Mouse (Mus musculus): Measurements from ENCODE around the gene Apoa4. TPM values are rescaled to one million over a fixed set of nuclear protein-coding genes. Genes with fewer than 3 reads are reported as not detected.
A peak's percentile ranks its signal among the peaks of the same experiment; 100 is the strongest.

Apoa4 gene
- not detected for total RNA-seq (2021)
- long read RNA-seq, experiment 1, result 0 reads
- long read RNA-seq, experiment 2, partial matches to known transcripts, result 0 of 2 reads
- long read RNA-seq, experiment 2, other reads (novel, unspliced or antisense), result 0 of 2 reads

DNA sequence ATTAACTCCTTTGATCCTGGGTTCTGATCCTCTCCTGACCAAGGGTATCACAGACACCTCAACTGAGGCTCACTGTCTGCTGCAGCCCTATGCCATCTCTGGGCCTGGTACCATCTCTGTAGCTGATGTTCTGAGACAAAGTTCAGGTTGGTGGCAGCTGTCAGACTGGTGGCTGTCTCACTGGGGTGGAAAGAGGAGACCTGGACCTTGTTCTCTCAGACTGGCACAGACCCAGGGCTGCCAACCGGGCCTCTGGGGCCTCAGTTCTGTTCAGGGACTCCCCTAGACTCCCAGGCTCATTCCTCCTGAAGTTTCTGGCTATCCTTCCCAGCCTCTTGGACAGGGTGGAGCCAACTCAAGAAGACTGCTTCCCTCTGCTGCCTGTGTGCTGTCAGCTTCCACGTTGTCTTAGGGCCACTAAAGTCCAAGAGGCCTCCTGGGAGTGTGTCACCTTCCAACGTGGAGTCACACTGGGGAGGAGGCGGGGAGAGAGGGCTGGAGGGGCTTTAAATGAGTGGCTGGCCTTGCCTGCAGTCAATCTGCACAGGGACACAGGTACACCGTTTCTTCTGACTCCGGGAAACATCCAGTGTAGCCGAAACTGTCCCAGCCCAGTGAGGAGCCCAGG is at the start of gene Apoa4:
TSS of gene Apoa4 (plus strand) at position 171 of the 628 bp plus-strand sequence.
- no peak for DNase-seq

- peak in 1 of 2 experiments; percentile 26 for DNase-seq
These were observed 49.3 kb upstream of the Apoa4 start for GRCm38 (mm10) chr9:46191234-46191633.

- peak in 1 of 2 experiments; percentile 56 for DNase-seq
These were observed 48.9 kb upstream of the Apoa4 start for GRCm38 (mm10) chr9:46191644-46192043.

DNA sequence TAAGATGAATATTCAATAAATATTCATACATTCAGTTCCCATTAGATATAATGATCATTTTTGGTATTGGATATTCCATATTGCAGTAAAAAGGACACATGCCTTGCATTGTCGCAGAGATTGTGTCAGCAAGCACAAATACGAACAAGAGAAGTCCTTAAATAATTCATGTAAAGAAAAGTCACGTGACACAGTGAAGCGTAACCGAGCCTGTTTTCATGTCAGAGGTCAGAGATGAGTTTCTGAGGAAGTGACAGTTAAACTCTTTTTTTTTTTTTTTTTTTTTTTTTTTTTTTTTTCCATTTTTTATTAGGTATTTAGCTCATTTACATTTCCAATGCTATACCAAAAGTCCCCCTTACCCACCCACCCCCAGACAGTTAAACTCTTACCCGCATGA is 47.9 kb upstream of the Apoa4 start:
- no peak for DNase-seq

DNA sequence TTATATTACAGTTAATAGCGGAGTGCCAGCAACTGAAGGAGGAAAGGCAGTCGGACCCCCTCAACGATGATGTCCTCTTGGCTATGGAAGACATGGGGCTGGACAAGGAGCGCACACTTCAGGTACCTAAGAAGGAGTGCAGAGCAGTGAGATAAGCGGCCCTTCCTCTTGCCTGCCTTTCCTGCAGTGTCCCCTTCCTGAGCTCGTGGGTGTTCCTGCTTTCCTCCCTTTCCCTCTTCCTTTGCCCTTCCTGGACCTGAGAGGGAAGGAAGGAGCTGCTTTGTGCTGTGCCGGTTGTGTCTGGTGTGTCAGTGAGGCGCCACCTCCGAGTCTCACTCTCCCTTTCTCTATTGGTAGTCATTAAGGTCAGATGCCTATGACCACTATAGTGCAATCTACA is 45.7 kb upstream of the Apoa4 start:
- no peak for DNase-seq

- peak; percentile 86 to 90 for DNase-seq
These were observed 43.8 kb upstream of the Apoa4 start for GRCm38 (mm10) chr9:46196699-46197169.

- peak; percentile 58 to 65 for DNase-seq
These were observed 42.0 kb upstream of the Apoa4 start for GRCm38 (mm10) chr9:46198461-46198860.

DNA sequence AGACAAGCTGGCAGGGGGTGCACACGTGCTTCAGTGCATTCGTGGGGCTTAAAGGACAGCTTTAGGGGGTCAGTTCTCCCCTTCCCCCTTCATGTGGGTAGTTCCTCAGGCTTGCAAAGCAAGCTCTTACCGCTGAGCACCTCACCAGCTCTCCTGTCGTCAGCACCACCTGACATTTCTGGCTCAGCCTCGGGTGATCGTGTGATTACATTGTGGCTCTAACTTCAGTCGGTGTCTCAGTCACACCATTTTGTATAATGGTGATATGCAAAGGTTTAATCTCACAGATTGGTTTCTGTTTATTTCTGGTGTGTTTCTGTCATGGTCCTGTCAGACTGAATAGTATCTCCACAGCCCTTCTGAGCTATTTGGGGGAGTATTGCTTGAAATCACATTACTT is 41.6 kb upstream of the Apoa4 start:
- no peak for DNase-seq

GRCm38 (mm10) chr9:46199609-46200008 is 40.9 kb upstream of the Apoa4 start:
- DNase-seq, result peak in 1 of 2 experiments; percentile 60

- peak in 1 of 2 experiments; percentile 22 for DNase-seq
These were observed 33.5 kb upstream of the Apoa4 start for GRCm38 (mm10) chr9:46206834-46207500.

DNA sequence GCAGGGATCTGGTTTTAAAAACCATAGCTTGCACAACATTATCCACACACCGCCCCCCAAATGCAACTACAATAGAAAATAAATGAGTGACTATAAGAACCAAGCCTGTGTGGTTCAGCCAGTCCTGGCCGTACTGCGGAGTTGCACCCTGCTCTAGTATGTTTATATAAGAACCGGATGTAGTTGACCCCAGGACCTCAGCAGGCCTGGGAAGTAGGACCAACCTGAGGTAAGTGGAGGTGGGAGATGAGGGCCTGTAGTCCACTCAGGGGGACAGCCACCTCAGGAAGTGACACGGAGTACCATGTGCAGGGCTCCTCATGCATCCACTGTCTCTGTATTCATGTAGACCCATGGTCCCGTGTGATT is 33.0 kb upstream of the Apoa4 start:
- DNase-seq, result no peak

DNA sequence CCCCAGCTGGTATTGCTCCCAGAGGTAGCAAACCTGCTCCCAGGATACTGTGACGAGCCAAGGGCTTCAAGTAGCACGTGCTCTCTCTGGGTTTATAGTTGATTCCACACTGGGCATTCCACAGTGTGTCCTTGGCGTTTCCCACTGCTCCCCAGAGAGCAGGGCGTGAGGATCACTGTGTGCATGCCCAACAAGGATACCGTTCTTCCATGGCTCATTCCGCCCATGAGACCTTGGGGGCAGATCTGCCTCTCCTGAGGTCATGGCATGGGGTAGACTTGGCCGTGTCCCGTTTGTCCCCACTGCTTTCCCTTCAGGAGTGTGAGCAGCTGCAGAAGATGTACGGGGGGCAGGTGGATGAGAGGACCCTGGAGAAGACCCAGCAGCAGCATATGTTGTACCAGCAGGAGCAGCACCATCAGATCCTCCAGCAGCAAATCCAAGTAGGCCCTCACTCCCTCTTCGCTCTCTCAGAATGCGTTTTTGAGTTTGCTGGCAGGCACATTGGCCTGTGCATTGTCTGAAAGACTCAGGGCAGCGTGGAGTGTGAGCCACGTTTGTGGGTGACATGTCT is 32.0 kb upstream of the Apoa4 start:
- DNase-seq, result no peak

DNA sequence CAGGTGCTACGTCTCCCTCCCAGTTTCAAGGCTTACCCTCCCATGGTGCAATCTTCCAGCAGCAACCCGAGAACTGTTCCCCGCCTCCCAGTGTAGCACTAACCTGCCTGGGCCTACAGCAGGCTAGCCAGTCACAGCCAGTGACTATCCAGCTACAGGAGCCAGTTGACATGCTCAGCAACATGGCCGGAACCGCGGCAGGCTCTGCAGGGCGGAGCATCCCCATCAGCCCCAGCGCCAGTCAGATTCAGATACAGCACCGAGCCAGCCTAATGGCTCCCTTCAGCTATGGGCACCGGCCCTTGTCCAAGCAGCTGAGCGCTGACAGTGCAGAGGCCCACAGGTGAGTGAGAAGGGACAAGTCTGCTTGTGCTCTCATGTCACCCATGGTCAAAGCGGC is 30.0 kb upstream of the Apoa4 start:
- no peak for DNase-seq

- no peak for DNase-seq
These were observed 26.2 kb upstream of the Apoa4 start for GRCm38 (mm10) chr9:46214276-46214675.

- peak in 1 of 2 experiments; percentile 25 for DNase-seq
These were observed 25.6 kb upstream of the Apoa4 start for GRCm38 (mm10) chr9:46214946-46215337.

DNA sequence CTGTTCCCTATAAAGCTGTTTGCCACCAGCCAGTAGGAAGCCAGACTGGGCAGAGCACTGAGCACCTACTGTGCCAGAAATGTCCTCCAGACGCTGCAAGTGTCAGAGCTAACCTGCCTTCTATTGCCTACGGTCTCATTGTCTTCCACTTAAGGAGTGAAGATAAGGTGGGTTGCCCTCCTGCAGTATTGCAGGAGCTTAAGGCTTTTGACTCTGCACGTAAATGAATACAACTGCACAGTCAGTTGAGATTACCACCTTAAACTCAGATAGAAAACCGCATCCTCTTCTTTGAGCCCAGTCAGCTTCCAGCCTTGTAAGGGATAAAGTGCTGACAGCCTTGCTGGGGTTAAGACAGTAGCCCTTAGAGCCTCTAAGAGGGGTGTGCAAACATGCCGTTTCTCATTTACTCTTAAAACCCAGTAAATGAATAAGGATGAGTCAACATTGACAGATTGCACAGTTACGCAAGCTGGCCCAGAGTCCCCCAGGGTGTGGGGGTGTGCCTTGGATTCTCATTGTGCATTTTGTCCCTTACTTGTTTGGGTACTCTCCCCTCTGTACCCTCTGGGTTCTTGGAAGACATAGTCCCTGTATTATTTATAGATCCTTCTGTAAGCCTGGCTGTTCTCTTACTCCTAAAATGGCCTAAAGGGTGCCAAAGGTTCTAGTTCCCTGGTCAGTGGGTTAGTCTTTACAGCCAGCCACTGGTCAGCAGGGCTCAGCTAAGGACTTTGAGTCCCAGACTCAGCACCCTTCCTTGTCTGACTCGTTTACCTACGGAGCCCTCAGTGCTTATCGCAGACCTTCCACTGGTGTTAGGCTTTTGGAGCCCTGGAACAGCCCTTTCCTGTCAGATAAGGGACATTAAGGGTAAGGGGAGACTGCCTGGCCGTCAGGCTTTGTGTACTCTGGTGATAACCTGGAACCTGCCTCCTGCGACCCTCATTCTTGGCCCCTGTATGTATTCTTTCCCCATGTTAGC is 24.9 kb upstream of the Apoa4 start:
- DNase-seq, result peak; percentile 59 to 62

- DNase-seq, result no peak
These were observed 23.6 kb upstream of the Apoa4 start for GRCm38 (mm10) chr9:46216744-46217470.

DNA sequence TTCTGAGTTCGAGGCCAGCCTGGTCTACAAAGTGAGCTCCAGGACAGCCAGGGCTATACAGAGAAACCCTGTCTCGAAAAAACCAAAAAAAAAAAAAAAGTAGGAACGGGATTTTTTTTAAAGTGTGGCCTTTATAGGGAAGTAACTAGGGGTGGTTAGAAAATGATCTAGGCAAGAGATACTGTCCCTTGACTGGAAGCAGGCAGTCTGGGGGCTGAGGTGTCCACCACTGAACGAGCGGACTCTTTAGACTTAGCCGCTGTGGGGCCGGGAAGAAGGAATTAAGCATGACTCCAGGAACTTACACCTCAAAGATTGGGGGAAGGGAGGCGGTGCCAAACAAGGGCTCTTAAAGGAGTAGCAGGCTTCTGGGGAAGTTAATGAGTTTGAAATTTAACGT is 22.3 kb upstream of the Apoa4 start:
- no peak for DNase-seq

- peak in 1 of 2 experiments; percentile 55 for DNase-seq
These were observed 17.4 kb upstream of the Apoa4 start for GRCm38 (mm10) chr9:46223090-46223489.

- no peak for DNase-seq
These were observed 16.4 kb upstream of the Apoa4 start for GRCm38 (mm10) chr9:46224101-46224500.

GRCm38 (mm10) chr9:46224945-46225660 is 15.4 kb upstream of the Apoa4 start:
- DNase-seq, result no peak

Measured in heart, adult 18-20 months (tissue).